Mouse (Mus musculus): ENCODE results near the gene Phc3. TPM values are rescaled to one million over a fixed set of nuclear protein-coding genes. Genes with fewer than 3 reads are reported as not detected.

Gene Phc3
- 17.0 and 22.8 TPM in 2 replicates for polyA plus RNA-seq (2012; rRNA removed)

DNA sequence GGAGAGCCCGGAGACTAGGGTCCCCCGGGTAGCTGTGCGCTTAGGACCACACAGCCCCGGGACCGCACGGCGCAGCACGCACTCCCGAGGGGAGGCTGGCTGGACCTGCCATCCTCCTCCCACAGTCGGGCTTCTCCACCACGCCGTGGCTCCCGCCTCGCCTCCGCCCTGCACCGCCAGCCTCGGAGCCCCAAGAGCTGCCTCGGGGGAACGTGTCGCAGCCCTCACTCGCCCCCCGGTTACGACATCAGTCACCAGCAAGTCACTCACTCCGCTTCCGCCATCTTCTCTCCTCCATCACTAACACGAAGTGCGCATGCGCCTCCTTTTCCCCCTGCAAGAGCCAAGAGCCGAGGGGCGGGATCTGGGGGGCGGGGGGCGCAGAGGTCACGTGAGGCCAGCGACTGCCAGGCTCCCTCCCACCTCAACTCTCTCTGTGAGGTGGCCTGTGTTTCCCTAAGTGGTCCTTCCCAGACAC is at the start of gene Phc3:
Gene Phc3 (minus strand): TSS at position 312 of the 478 bp plus-strand sequence.
- DNase-seq (ENCODE audit: low read depth) = peak; percentile 99
- TF ChIP-seq POLR2A (IDR thresholded peaks at IDR 0.05; ENCODE audit: borderline replicate concordance, extremely low read depth, insufficient read depth, insufficient read length, poor library complexity, severe bottlenecking) = peak; percentile 49; the same call in 1 of the 2 replicates
- TF ChIP-seq CTCF (IDR thresholded peaks at IDR 0.05; ENCODE audit: borderline replicate concordance, extremely low read depth, insufficient read depth, insufficient read length) = no peak

DNA sequence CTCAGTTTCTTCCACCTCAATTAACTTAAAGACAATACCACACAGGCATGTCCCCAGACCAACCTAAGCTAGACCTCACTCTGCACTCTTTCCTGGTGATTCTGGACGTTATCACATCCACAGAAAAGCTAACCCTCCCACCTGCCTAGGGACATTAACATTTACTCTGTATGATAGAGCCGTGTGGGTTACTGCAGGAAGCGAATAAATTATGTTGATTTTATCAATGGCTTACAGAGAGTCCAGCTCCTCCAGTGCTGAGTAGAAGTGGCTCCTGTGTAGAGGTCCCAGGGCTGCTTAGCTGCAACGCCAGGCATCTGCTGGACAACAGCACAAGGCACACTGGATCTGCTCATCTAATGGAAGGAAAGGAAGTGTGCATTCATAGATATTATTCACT is 48.4 kb upstream of the Phc3 start:
- TF ChIP-seq POLR2A (IDR thresholded peaks at IDR 0.05; ENCODE audit: borderline replicate concordance, extremely low read depth, insufficient read depth, insufficient read length, poor library complexity, severe bottlenecking) (no peak), CTCF (IDR thresholded peaks at IDR 0.05; ENCODE audit: borderline replicate concordance, extremely low read depth, insufficient read depth, insufficient read length) (no peak)
- no peak for DNase-seq (ENCODE audit: low read depth)

DNA sequence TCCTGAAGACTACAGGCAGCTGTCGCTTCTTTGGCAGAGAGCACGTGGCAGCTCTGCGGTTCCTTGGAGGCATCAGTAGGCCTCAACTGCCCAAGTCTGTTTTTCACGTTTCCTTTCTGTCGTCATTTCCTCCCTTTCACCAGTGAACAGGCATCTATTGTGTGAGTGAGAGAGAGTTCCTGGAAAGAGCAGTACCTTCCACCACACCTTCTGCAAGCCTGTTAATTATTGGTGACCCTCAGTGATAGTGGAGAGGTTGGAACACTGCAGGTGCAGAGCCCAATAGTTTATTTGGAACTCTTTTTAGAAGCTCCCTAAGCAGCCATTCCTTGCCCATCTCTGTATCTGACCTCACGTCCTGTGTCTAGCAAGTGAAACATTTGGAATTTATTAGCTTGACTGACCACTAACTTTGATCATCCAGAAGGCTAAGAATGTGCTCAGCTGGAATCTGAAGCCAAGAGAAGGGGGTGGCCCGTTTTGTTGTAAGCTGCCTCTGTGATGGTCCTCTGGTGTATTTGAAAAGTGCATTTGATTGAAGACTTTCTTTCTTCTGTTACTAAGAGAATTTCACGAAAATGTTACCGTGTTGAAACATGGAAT is 47.5 kb upstream of the Phc3 start:
- DNase-seq (ENCODE audit: low read depth) = no peak
- TF ChIP-seq CTCF (IDR thresholded peaks at IDR 0.05; ENCODE audit: borderline replicate concordance, extremely low read depth, insufficient read depth, insufficient read length) = no peak
- TF ChIP-seq POLR2A (IDR thresholded peaks at IDR 0.05; ENCODE audit: borderline replicate concordance, extremely low read depth, insufficient read depth, insufficient read length, poor library complexity, severe bottlenecking) = no peak

DNA sequence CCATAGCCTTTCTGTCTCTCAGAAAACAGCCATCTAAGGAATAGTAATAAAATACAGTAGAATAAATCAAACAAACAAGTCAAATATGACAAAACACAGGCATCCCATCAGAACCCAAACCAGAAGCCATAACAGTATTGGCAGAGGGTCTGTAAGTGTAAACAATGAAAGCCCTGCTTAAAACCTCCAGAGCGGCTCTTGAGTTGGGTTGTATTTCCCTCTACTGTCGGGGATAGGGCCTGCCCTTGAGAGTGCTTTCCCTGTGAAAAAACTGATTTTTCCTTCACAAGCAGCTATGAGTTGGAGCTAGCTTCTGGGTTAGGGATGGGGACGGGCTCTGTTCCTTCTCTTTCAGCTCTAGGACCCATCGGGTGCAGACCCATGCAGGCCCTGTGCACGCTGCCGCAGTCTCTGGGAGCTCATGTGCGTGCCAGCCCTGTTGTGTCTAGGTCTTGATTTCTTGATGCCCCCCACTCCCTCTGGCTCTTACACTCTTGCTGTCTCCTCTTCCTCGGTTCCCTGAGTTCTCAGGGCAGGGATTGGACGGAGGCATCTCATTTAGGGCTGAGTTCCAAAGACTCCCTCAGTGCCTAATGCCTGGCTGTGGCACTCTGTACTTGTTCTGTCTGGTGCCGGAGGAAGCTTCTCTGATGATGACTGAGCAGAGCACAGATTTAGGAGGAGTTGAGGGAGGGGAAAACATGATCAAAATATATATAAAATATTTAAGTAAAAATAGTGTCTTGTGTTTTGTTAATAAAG is 46.6 kb upstream of the Phc3 start:
- no peak for DNase-seq (ENCODE audit: low read depth)
- TF ChIP-seq CTCF (IDR thresholded peaks at IDR 0.05; ENCODE audit: borderline replicate concordance, extremely low read depth, insufficient read depth, insufficient read length) (no peak), POLR2A (IDR thresholded peaks at IDR 0.05; ENCODE audit: borderline replicate concordance, extremely low read depth, insufficient read depth, insufficient read length, poor library complexity, severe bottlenecking) (no peak)

DNA sequence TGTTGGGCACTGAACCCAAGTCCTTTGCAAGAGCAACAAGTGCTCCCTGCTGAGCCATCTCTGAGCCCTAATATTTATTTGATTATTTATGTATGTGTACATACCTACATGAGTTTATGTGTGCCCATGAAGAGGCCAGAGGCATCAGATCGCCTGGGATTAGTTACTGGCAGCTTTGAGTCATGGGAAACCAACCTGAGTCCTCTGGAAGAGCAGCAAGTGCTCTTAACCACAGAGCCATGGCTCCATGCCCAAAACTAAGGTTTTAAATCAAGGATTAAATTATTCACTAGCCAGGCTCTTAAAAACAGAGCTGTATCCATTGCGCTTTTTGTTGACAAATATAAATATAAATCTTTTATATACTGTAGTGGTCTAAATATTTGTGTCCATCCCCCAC is 45.2 kb upstream of the Phc3 start:
- TF ChIP-seq POLR2A (IDR thresholded peaks at IDR 0.05; ENCODE audit: borderline replicate concordance, extremely low read depth, insufficient read depth, insufficient read length, poor library complexity, severe bottlenecking) (no peak), CTCF (IDR thresholded peaks at IDR 0.05; ENCODE audit: borderline replicate concordance, extremely low read depth, insufficient read depth, insufficient read length) (no peak)
- no peak for DNase-seq (ENCODE audit: low read depth)

DNA sequence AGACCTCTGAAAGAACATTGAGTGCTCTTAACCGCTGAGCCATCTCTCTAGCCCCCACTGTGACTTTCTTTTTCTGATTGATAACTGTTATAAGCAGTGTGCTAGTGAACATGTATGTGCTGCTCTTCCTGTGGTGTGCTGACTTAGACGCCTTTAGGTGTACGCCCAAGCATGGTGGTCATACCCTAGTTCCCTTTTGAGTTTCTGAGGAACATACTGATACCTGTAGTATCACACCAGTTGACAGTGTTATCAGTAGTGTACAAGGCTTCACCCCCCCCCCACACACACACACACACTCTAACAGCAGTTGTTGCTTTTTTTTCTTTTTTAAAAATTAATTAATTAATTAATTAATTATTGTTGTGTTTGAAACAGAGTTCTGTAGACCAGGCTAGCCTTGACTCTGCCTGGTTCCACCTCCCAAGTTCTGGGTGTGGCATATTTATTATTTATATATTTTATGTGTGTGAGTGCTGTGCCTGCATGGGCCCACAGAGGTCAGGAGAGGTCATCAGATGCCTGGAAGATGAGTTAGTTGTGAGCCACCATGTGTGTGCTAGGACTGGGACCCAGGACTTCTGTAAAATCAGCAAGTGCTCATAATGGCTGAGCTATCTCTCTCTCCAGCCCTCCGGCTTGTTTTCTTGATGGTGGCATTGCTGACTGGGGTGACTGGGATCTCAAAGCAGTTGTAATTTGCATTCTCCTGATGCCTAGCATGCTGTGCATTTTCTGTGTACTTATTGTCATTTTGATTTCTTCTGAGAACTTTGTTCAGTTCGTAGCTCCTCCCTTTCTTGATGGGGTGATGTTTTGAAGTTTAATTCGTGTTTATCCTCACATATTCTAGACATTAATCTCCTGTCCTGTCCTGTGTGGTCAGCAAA is 35.4 kb upstream of the Phc3 start:
- no peak for DNase-seq (ENCODE audit: low read depth)
- TF ChIP-seq POLR2A (IDR thresholded peaks at IDR 0.05; ENCODE audit: borderline replicate concordance, extremely low read depth, insufficient read depth, insufficient read length, poor library complexity, severe bottlenecking) = no peak
- no peak for TF ChIP-seq CTCF (IDR thresholded peaks at IDR 0.05; ENCODE audit: borderline replicate concordance, extremely low read depth, insufficient read depth, insufficient read length)

DNA sequence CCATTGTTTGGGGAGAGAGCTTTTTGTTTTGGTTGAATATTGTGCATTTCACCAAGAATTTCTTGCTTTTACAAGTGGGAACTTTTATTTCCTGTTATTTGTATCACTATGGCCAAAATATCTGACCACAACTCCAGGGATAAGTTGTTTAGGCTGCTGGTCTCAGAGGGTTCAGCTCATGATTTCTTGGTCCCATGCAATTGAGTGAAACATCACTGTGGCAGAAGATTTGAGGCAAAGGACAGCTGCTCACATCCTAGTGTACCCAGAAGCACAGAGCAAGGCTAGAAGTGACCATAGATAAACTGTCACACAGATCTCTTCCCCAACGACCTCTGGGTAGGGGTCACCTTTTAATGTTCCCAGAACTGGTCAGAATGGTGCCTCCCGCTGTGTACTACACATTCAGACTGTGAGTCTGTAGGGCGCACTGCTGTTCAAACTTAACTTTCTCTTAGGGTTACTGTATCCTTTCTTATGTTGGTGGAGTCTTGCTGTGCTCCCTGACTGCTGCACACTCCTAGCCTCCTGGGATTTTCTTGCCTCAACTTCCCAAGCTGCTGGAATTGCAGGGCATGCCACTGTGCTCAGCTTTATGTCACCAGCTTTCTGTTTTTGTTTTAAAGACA is 31.9 kb upstream of the Phc3 start:
- DNase-seq (ENCODE audit: low read depth) = no peak
- TF ChIP-seq POLR2A (IDR thresholded peaks at IDR 0.05; ENCODE audit: borderline replicate concordance, extremely low read depth, insufficient read depth, insufficient read length, poor library complexity, severe bottlenecking) (no peak), CTCF (IDR thresholded peaks at IDR 0.05; ENCODE audit: borderline replicate concordance, extremely low read depth, insufficient read depth, insufficient read length) (no peak)

DNA sequence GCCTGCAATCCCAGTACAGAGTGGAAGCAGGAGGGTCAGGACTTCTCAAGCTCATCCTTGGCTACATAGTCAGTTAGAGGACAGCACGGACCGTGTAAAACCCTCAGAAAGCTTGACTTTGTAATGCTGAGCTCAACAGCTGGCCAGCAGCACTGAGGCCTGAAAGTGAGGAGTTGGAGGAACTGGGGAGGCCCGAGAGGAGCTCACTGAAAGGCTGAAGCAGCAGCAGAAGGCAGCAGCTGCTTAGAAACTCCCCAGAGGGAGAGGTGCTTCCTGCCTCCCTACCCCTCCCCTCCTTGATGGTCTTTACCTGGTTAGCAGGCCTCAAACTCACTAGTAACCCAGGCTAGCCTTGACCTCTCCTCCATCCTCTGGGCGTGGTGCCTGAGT is 30.8 kb upstream of the Phc3 start:
- DNase-seq (ENCODE audit: low read depth) = no peak

DNA sequence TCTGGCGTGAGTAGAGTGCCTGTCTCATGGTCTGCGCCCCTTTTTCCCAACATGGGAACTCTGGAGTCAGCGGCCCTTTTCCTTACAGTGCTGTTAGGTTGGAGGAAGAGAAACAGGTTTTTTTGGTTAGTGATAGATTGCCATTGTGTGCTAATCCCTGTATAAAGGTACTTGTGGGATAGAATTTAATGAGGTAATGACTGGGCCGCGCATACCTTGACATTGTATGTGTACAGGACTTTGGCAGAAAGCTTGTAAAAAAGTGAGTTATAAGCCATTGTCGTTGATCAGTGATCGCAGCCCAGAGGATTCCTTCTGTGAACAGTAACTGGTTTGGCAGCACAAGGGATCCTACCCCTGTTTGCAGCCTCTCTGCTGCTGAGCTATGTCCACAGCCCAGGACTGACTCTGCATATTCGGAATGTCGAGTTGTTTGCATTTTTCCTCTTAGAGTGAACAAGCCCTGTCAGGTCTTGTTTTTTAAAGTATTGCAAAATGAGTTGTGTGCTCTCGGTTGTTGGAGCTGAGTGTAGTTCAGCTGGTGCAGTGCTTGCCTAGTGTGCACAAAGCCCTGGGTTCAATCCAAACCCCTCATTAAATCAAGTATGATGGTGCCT is 30.3 kb upstream of the Phc3 start:
- no peak for DNase-seq (ENCODE audit: low read depth)
- TF ChIP-seq POLR2A (IDR thresholded peaks at IDR 0.05; ENCODE audit: borderline replicate concordance, extremely low read depth, insufficient read depth, insufficient read length, poor library complexity, severe bottlenecking) = no peak
- TF ChIP-seq CTCF (IDR thresholded peaks at IDR 0.05; ENCODE audit: borderline replicate concordance, extremely low read depth, insufficient read depth, insufficient read length) = no peak

More for the DNA sequence above, 30.8 kb upstream of the Phc3 start:
- TF ChIP-seq CTCF (IDR thresholded peaks at IDR 0.05; ENCODE audit: borderline replicate concordance, extremely low read depth, insufficient read depth, insufficient read length) = no peak
- TF ChIP-seq POLR2A (IDR thresholded peaks at IDR 0.05; ENCODE audit: borderline replicate concordance, extremely low read depth, insufficient read depth, insufficient read length, poor library complexity, severe bottlenecking) = no peak

DNA sequence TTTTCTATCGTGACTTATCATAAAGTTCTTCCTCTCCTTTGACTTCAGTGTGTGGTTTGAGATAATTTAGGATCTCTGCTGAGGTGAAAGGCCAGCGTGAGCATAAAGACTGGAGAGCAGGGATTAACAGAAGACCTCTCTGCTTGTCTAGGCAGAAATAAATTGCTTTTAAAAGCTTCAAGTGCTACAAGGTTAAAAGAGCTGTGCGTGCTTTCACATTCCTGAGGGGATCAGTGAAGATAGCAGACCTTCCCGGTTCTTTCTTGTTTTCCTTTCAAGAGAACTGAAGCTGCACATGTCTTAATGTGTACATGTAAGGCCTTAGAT is 27.4 kb upstream of the Phc3 start:
- no peak for TF ChIP-seq POLR2A (IDR thresholded peaks at IDR 0.05; ENCODE audit: borderline replicate concordance, extremely low read depth, insufficient read depth, insufficient read length, poor library complexity, severe bottlenecking)
- no peak for TF ChIP-seq CTCF (IDR thresholded peaks at IDR 0.05; ENCODE audit: borderline replicate concordance, extremely low read depth, insufficient read depth, insufficient read length)
- DNase-seq (ENCODE audit: low read depth) = no peak

Data from brain, embryonic 14.5 days (tissue).